Mouse (Mus musculus) stomach, adult 2 months (tissue): ENCODE results near the gene Zfp128. TPM values are rescaled to one million over a fixed set of nuclear protein-coding genes. Genes with fewer than 3 reads are reported as not detected.

Experiments
- polyA plus RNA-seq: library from polyadenylated mRNA; depleted of rRNA; stranded (reverse); fragments of >200 nt; gene quantifications from 2 replicates; pipeline ENCODE4 v1.2.3, GENCODE M21; 2012; rRNA removed

Gene Zfp128
- 0.08 and 0.09 TPM in 2 replicates for polyA plus RNA-seq

DNA sequence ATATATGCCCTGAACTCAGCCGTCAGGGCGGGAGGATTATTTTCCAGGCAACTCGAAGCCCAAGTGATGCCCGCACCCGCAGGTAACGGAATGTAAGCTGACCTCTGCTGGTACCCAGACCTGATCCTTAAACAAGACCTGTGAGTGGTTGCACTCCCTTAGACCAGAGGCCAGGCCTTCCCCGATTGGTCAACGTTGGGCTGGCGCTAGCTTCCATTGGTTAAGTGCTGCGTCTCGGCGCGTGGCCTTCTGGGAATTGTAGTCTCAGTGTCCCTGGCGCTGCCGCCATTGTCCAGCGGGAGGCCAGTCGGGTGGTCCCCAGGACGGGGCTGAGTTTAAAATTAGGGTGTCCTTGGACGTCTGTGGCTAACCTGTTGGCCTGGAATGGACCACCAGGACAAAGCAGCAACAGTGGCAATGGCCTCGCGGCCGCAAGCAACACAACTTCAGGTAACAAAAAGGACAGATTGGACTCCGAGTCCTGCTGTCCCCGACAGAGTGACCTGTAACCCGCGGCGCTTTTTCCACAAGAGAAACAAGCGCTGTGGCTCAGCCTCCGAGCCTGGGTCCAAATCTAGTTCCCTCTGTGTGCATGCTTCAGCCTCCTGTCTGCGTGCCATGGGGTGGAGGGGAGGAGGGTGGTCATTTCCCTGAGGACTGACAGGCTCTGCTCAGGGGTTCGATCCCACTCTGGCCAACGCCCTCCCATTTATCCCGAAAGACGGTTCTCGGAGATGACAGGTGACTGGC, at the start of gene Zfp128:
Gene Zfp128 (plus strand): TSS at position 267 of the 750 bp plus-strand sequence.

GRCm38 (mm10) chr7:12834162-12835120, 46.5 kb upstream of the Zfp128 start, which contains the start of gene Zfp110:
Gene Zfp110, plus strand, starts transcription at chr7:12834761.

DNA sequence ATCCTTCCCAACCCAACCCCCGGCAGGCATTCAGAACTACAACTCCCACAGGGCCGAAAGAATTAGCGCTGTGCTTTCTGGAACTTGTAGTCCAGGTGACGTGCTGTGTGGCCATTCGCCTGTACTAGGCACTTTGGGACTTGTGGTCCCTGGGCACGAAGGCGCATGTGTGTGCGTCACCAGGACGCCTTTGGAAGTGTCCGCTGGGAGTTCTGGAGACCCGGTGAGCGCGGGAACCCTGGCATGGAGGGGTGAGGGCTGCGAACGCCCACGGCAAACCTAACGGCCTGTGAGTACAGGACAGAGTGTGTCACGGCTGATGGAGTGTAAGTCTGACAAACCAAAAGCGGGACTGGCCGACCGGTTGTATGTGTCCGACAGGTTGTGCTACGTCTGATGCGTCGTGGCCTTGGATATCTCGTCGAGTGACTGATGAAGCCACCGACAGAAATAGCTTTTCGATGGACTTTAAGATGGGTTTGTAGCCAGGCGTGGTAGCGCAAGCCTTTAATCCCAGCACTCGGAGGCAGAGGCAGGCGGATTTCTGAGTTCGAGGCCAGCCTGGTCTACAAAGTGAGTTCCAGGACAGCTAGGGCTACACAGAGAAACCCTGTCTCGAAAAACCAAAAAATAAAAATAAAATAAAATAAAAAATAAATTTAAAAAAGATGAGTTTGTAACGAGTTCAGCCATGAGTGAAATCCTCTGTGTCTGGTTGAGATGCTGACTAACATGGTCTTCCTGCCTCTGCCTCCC, 16.9 kb downstream of the Zfp128 start, which contains the start of gene Zscan22:
Gene Zscan22 (plus strand): TSS at position 161 of the 756 bp plus-strand sequence.

GRCm38 (mm10) chr7:12921705-12922465, 40.9 kb downstream of the Zfp128 start, which contains the start of gene Rps5:
Gene Rps5, plus strand, starts transcription at chr7:12922290.

DNA sequence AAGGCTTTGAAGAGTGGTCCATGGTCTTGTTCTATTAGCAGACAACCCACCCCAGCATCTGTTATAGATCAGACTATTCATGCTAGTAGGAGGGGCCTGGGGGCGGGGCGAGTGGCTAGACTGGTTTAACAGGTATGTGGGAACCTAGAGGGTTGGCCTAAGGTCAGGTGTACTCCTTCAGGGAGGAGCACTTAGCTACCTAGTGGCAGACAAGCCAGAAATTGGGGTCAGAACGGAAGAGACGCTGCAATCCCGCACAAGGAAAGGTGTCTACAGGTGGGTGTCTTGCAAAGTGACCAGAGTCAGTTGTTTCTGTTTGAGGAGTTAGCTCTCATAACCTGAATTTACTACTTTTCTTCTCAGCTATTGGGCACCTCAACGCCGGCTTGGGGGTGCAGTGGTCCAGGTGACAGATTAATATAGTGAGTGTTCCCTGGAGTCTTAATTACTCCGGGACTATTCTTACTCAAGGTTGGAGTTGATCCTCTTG, 46.3 kb downstream of the Zfp128 start, which contains the start of gene Rnf225:
Gene Rnf225 (plus strand): TSS at position 226 of the 490 bp plus-strand sequence.

Other genes starting within 250 kb of the Zfp128 start
- gene Vmn2r54, start 240.9 kb upstream of the Zfp128 start, polyA plus RNA-seq: not detected in 2 replicates
- not detected in 2 replicates for gene Vmn2r55, start 196.2 kb upstream of the Zfp128 start, polyA plus RNA-seq
- not detected in 2 replicates for gene Vmn2r56, start 146.2 kb upstream of the Zfp128 start, polyA plus RNA-seq
- gene Zscan18, start 77.5 kb upstream of the Zfp128 start, polyA plus RNA-seq: 0.01 and 0.14 TPM in 2 replicates
- gene Zfp329, start 62.3 kb upstream of the Zfp128 start, polyA plus RNA-seq: 0.03 and 0.14 TPM in 2 replicates
- 3.0 and 4.1 TPM in 2 replicates for gene Zfp110, start 46.4 kb upstream of the Zfp128 start, polyA plus RNA-seq
- 3.3 and 4.5 TPM in 2 replicates for gene Zscan22, start 16.6 kb downstream of the Zfp128 start, polyA plus RNA-seq
- 722 and 906 TPM in 2 replicates for gene Rps5, start 41.1 kb downstream of the Zfp128 start, polyA plus RNA-seq
- gene Rnf225, start 46.2 kb downstream of the Zfp128 start, polyA plus RNA-seq: 4.4 and 15.1 TPM in 2 replicates
- 2.7 and 3.2 TPM in 2 replicates for gene Zfp324, start 84.7 kb downstream of the Zfp128 start, polyA plus RNA-seq
- 1.7 and 2.2 TPM in 2 replicates for gene Zfp446, start 96.7 kb downstream of the Zfp128 start, polyA plus RNA-seq
- gene Slc27a5, start 117.0 kb downstream of the Zfp128 start, polyA plus RNA-seq: 0.25 and 0.30 TPM in 2 replicates
- gene Trim28, start 117.9 kb downstream of the Zfp128 start, polyA plus RNA-seq: 112 and 127 TPM in 2 replicates
- 13.1 and 16.8 TPM in 2 replicates for gene Zbtb45, start 128.9 kb downstream of the Zfp128 start, polyA plus RNA-seq
- 26.8 and 30.0 TPM in 2 replicates for gene Chmp2a, start 153.6 kb downstream of the Zfp128 start, polyA plus RNA-seq
- 50.8 and 68.7 TPM in 2 replicates for gene Ube2m, start 157.1 kb downstream of the Zfp128 start, polyA plus RNA-seq
- gene Mzf1, start 173.6 kb downstream of the Zfp128 start, polyA plus RNA-seq: 0.90 and 1.4 TPM in 2 replicates
- not detected in 2 replicates for gene Vmn1r85, start 214.0 kb downstream of the Zfp128 start, polyA plus RNA-seq
- gene Vmn1r86, start 238.7 kb downstream of the Zfp128 start, polyA plus RNA-seq: not detected in 2 replicates